Mouse (Mus musculus) erythroblast, embryonic 14.5 days (primary cell): ENCODE measurements around the gene Trim63.

Experiments
- GATA1 ChIP-seq: IDR thresholded peaks from 2 replicates; pipeline ENCODE4 v1.6.1; 2012; ENCODE audit warnings: low read length, inconsistent platforms, mixed read lengths
- TAL1 ChIP-seq: IDR thresholded peaks from 3 replicates; pipeline ENCODE4 v1.6.1; 2012; ENCODE audit warnings: low read length, inconsistent platforms, mixed read lengths

- TF ChIP-seq GATA1 (no peak), TAL1 (no peak)
Observed at GRCm38 (mm10) chr4:134352929-134353328, 38.0 kb downstream of the Trim63 start.
